Mouse (Mus musculus) layer of hippocampus, adult 8-10 months (tissue): ENCODE data around the gene Trim34a. TPM values are rescaled to one million over a fixed set of nuclear protein-coding genes. Genes with fewer than 3 reads are reported as not detected.
"Not testable (repeated sequence)": the region's sequence is repeated elsewhere in the genome, so short reads cannot be mapped to it uniquely, and the experiment has no call there.

Source experiments
- DNase-seq, 2 experiments: peaks; one replicate each; pipeline ENCODE4 v3.0.0; 2022; ENCODE audit warnings: low spot score in 2 of 2
- total RNA-seq, 4 experiments: library from RNA; stranded (reverse); gene quantifications; 2 replicates each; pipeline ENCODE4 v1.2.4; 2022

The Trim34a gene
- total RNA-seq = 1 to 10 TPM; 1.7 to 4.0 (median 2.7) TPM

- peak in 1 of 2 experiments; percentile 2 for DNase-seq
Measured at GRCm38 (mm10) chr7:104244287-104245181, at the start of gene Trim34a. Gene Trim34a (plus strand): TSS chr7:104244457.

GRCm38 (mm10) chr7:104195885-104196284, 48.4 kb upstream of the Trim34a start, which contains the start of gene Olfr649:
Gene Olfr649 (minus strand): TSS chr7:104195985.
- DNase-seq = no peak

- peak; percentile 4 to 19 for DNase-seq
Measured at GRCm38 (mm10) chr7:104199822-104200221, 44.4 kb upstream of the Trim34a start.

- DNase-seq = no peak
Measured at GRCm38 (mm10) chr7:104206197-104206596, 38.1 kb upstream of the Trim34a start.

- DNase-seq = no peak
Measured at GRCm38 (mm10) chr7:104216011-104216535, 28.2 kb upstream of the Trim34a start.

- no peak for DNase-seq
Measured at GRCm38 (mm10) chr7:104217881-104218280, 26.4 kb upstream of the Trim34a start.

GRCm38 (mm10) chr7:104218701-104219569, 25.3 kb upstream of the Trim34a start, which contains the start of gene Trim6:
Gene Trim6 (plus strand): TSS chr7:104218793.
- no peak for DNase-seq

GRCm38 (mm10) chr7:104231203-104231602, 13.1 kb upstream of the Trim34a start:
- no peak for DNase-seq

GRCm38 (mm10) chr7:104240857-104241256, 3.4 kb upstream of the Trim34a start:
- no peak for DNase-seq

GRCm38 (mm10) chr7:104243616-104244015, 641 bp upstream of the Trim34a start:
- no peak for DNase-seq

- not testable (repeated sequence) for DNase-seq
Measured at GRCm38 (mm10) chr7:104260380-104260779, 16.1 kb downstream of the Trim34a start.

GRCm38 (mm10) chr7:104265335-104265734, 21.1 kb downstream of the Trim34a start:
- not testable (repeated sequence) for DNase-seq

GRCm38 (mm10) chr7:104279361-104279760, 35.1 kb downstream of the Trim34a start:
- not testable (repeated sequence) for DNase-seq

GRCm38 (mm10) chr7:104287576-104288443, 43.6 kb downstream of the Trim34a start, which contains the start of gene Trim5:
Gene Trim5 (minus strand): TSS chr7:104288094.
- DNase-seq = not testable (repeated sequence)

GRCm38 (mm10) chr7:104290641-104291040, 46.4 kb downstream of the Trim34a start:
- no peak for DNase-seq

- no peak for DNase-seq
Measured at GRCm38 (mm10) chr7:104291638-104292400, 47.6 kb downstream of the Trim34a start.
